Mouse (Mus musculus): ENCODE measurements around the gene Copg2. TPM values are rescaled to one million over a fixed set of nuclear protein-coding genes. Genes with fewer than 3 reads are reported as not detected.

Gene Copg2
- polyA plus RNA-seq, 1 experiment from 2014 or later: 24.3 TPM

GRCm38 (mm10) chr6:30723331-30723730 is 173.3 kb downstream of the Copg2 start, which contains the start of gene Mest:
Gene Mest, plus strand, starts transcription at chr6:30723547.
- H3K4me3 ChIP-seq: no peak within 1 kb of the TSS
- 65% methylated on average over 7 of the region's 7 CpGs for WGBS
- 0 out of 2 replicates have a peak within 1 kb of the TSS, but pooled peaks have one; percentile 28 for H3K27ac ChIP-seq
- no peaks in the 10 kb centered on the region for H3K27me3 ChIP-seq
- H3K4me1 ChIP-seq: peaks cover 10% of the 10 kb centered on the region; the same call in 1 of the 2 replicates
- ATAC-seq (ENCODE audit: low FRiP score, low read depth): no peak
- no peaks in the 10 kb centered on the region for H3K36me3 ChIP-seq
- no peak within 1 kb of the TSS for H3K4me2 ChIP-seq (replicated peaks)
- H3K9me3 ChIP-seq: no peaks in the 10 kb centered on the region
- no peak within 1 kb of the TSS for H3K9ac ChIP-seq

GRCm38 (mm10) chr6:30722385-30723164 is 174.0 kb downstream of the Copg2 start:
- H3K4me3 ChIP-seq: no peak overlapping the region
- 82% methylated on average over 4 of the region's 4 CpGs for WGBS
- no peak overlapping the region for H3K27ac ChIP-seq
- H3K27me3 ChIP-seq: no peaks in the 10 kb centered on the region
- no peaks in the 10 kb centered on the region for H3K9me3 ChIP-seq
- H3K9ac ChIP-seq: no peak overlapping the region
- ATAC-seq (ENCODE audit: low FRiP score, low read depth): no peak
- peaks cover 10% of the 10 kb centered on the region; the same call in 1 of the 2 replicates for H3K4me1 ChIP-seq
- H3K36me3 ChIP-seq: no peaks in the 10 kb centered on the region
- no peak overlapping the region for H3K4me2 ChIP-seq (replicated peaks)

DNA sequence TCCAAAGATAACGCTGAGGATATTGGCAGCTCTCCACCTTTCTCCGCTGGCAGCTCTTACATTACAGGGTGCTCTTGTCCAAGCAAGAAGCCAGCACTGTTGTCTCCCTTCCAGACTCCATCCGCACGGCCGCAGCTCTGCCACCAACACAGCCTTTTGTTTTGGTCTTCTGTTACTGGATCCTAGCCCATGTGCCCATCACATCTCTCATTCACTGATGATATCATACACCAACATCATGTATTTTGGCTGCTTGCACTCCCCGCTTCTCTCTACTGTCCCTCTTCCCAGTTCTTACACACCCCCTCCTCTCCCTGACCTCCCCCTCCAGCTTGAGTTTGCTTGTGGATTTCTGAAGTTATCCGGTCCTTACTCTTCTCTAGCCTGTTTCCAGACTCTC is 179.8 kb downstream of the Copg2 start:
- Histone ChIP-seq H3K4me2 (replicated peaks) (no peak overlapping the region), H3K4me1 (peaks cover 43% of the 10 kb centered on the region), H3K9ac (no peak overlapping the region), H3K27me3 (no peaks in the 10 kb centered on the region), H3K4me3 (no peak overlapping the region), H3K36me3 (no peaks in the 10 kb centered on the region), H3K27ac (no peak overlapping the region), H3K9me3 (no peaks in the 10 kb centered on the region)
- 89% methylated on average over 7 of the region's 7 CpGs for WGBS
- no peak for ATAC-seq (ENCODE audit: low FRiP score, low read depth)

DNA sequence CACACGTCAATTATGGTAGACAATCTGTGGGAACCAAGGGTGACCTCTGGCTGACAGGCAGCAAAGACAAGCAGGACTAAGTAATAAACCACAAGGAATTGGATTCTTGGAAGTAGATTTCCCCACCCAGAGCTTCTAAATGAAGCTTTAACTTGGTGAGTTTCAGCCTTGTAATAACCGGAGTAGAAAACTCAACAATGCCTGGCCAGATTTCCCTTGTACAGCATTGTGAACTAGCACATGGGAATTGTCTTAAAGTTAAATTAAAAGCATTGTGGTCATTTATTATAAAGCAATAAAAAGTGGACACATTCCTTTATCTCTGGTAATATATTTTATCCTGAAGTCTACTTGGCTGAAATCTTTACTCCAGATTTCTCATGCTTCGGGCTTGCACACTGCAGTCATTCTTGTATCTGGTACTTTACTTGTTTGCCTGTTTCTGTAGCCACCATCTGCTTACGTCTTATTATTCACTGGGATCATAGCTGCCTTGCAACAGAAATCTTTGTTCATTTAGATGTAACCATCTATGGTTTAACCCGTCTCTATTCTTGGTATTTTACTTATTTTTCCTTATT is 181.6 kb downstream of the Copg2 start:
- Histone ChIP-seq H3K9ac (no peak overlapping the region), H3K4me3 (no peak overlapping the region), H3K9me3 (no peaks in the 10 kb centered on the region), H3K27me3 (no peaks in the 10 kb centered on the region), H3K27ac (peak overlapping the region; percentile 39; the same call in 1 of the 2 replicates), H3K4me2 (replicated peaks) (no peak overlapping the region), H3K36me3 (no peaks in the 10 kb centered on the region), H3K4me1 (peaks cover 56% of the 10 kb centered on the region)
- no peak for ATAC-seq (ENCODE audit: low FRiP score, low read depth)
- WGBS: 45% methylated on average over 5 of the region's 5 CpGs

DNA sequence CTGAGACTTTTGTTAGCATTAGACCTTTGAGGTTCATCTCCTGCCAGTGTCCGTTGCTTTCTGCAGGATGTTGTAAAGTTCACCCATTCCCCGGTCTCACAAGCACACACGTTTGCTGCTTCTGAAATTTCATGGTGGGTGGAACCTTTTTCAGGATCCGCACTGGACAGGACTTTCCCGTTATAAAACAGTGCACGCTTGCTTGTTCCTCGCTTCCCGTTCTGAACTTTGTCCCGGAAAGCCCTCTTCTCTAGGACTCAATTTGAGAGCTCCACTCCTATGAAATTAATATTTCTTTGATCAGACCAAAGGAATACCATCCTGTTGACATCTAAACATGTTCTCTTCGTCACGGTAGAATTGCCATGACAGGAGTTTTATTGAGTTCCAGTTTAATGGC is 182.7 kb downstream of the Copg2 start:
- WGBS: 46% methylated on average over 11 of the region's 11 CpGs
- no peak overlapping the region for H3K4me3 ChIP-seq
- no peaks in the 10 kb centered on the region for H3K27me3 ChIP-seq
- peaks cover 65% of the 10 kb centered on the region for H3K4me1 ChIP-seq
- peak overlapping the region; percentile 21 for H3K4me2 ChIP-seq (replicated peaks)
- H3K9ac ChIP-seq: no peak overlapping the region
- H3K27ac ChIP-seq: peak overlapping the region; percentile 29; the same call in 1 of the 2 replicates
- no peaks in the 10 kb centered on the region for H3K9me3 ChIP-seq
- ATAC-seq (ENCODE audit: low FRiP score, low read depth): no peak
- H3K36me3 ChIP-seq: no peaks in the 10 kb centered on the region

DNA sequence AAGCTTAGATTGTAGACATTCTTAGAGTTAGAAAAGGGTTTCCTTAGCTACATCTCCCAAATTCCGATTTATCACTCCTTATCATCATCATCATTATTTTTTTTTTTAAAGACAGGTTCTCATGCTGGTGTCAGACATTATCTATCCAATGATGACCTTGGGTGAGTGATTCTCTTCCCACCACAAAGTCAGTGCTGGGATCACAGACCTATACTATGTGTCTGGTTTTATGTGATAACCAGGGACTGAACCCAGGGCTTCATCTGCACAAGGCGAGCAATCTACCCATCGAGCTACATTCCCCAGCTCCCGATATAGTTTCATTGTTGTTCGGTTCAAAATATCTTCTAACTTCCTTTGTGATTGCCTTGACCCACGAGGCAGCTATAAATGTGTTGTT is 183.1 kb downstream of the Copg2 start:
- 60% methylated on average over 6 of the region's 6 CpGs for WGBS
- Histone ChIP-seq H3K36me3 (no peaks in the 10 kb centered on the region), H3K27me3 (no peaks in the 10 kb centered on the region), H3K9ac (no peak overlapping the region), H3K4me3 (no peak overlapping the region), H3K9me3 (no peaks in the 10 kb centered on the region), H3K27ac (peak overlapping the region; percentile 29; the same call in 1 of the 2 replicates), H3K4me2 (replicated peaks) (peak overlapping the region; percentile 21), H3K4me1 (peaks cover 67% of the 10 kb centered on the region)
- no peak for ATAC-seq (ENCODE audit: low FRiP score, low read depth)

DNA sequence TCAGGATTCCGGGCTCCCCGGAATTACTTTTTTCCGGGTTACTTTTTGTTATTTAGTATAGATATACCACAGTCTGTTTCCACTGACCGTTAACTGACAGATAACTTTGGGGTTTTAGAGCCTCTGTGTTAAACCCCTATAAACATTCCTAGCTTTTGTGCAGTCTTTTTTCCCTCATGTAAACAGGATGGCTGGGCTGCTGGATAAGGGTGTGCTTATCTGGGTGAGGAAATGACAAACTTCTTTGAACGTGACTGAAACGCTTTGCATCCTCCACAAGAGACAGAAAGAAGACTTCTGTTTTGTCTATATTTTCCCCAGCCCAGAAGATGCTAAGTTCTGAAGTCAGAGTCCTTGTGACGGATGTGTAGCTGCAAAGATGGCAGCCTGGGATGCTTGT is 184.1 kb downstream of the Copg2 start:
- H3K4me1 ChIP-seq: peaks cover 67% of the 10 kb centered on the region
- no peaks in the 10 kb centered on the region for H3K36me3 ChIP-seq
- no peak overlapping the region for H3K4me3 ChIP-seq
- peak overlapping the region; percentile 95; the same call in 1 of the 2 replicates for H3K27ac ChIP-seq
- no peak for ATAC-seq (ENCODE audit: low FRiP score, low read depth)
- no peak overlapping the region for H3K4me2 ChIP-seq (replicated peaks)
- no peak overlapping the region for H3K9ac ChIP-seq
- no peaks in the 10 kb centered on the region for H3K9me3 ChIP-seq
- 43% methylated on average over 7 of the region's 7 CpGs for WGBS
- H3K27me3 ChIP-seq: no peaks in the 10 kb centered on the region

DNA sequence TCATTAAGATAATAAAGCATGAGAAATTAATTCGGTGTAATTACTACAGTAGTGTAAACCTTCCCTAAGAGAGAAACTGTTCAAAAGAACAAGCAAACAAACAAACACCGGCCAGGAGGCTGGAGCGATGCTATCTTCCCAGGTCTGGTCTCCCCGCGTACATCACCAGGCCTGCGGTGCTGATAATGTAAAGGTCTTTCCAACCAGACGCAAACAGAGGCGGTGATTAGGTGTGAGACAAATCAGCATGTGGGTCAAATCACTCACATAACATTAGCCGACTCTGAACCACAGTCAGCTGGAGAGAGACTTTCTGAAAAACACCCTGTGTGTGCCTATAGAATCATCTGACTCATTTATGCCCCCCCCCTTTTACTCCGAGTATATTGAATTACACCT is 185.2 kb downstream of the Copg2 start:
- Histone ChIP-seq H3K4me3 (no peak overlapping the region), H3K27ac (peak overlapping the region; percentile 95), H3K27me3 (no peaks in the 10 kb centered on the region), H3K9me3 (no peaks in the 10 kb centered on the region), H3K9ac (no peak overlapping the region), H3K4me2 (replicated peaks) (peak overlapping the region; percentile 49), H3K36me3 (no peaks in the 10 kb centered on the region), H3K4me1 (peaks cover 66% of the 10 kb centered on the region)
- ATAC-seq (ENCODE audit: low FRiP score, low read depth): no peak
- WGBS: 25% methylated on average over 10 of the region's 10 CpGs

DNA sequence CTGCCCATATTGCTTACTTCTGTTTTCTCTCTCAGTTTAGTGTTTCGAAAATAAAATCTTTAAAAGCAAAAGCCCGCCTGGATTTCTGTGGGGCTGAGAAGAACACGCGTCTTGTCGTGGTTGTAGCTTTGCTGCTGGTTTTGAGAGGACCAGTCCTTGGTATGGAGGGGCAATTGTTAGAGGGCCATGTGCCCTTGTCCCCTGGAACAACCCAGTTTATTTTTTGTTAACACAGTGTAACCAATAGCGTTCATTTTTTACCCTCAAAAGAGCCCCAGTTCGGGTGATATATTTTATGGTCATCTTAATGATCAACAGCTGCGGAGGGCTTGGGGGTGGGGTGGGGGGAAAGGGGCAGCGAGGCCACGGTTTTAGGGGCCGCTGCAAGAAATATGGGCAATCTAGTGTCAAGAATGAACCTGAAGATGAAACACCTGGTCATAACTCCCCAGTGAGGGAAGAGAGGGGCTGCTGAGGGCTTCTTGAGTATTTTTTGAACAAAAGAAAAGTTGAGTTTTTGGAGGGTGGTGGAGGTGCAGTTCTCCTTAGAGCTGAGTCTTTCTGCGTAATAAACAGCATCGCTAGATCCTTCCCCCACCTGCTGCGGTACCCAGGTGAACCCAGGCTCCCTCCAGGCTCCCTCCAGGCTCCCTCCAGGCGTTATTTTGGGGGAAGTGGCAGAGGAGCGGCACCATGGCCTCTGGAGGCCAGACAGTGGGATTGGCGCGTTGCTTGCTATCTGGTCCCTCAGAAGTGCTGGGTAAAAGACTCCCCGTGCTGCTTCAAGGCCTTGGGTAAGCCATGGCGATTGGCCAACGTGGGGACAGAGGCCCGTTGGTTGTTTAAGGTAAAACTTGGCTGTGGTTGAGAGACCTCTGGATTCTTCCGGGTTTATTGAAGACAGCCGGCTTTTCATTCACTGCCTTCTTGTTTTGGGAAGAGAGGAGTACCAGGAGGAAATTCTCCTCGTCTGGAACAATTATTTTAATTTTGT is 185.9 kb downstream of the Copg2 start:
- no peaks in the 10 kb centered on the region for H3K27me3 ChIP-seq
- no peak overlapping the region for H3K4me3 ChIP-seq
- peak overlapping the region; percentile 39; the same call in 1 of the 2 replicates for H3K9ac ChIP-seq
- H3K36me3 ChIP-seq: no peaks in the 10 kb centered on the region
- H3K27ac ChIP-seq: peak overlapping the region; percentile 95
- peaks cover 59% of the 10 kb centered on the region for H3K4me1 ChIP-seq
- peak overlapping the region; percentile 49 for H3K4me2 ChIP-seq (replicated peaks)
- ATAC-seq (ENCODE audit: low FRiP score, low read depth): peak; percentile 45; the same call in 1 of the 2 replicates
- 14% methylated on average over 25 of the region's 25 CpGs for WGBS
- no peaks in the 10 kb centered on the region for H3K9me3 ChIP-seq

- H3K27me3 ChIP-seq: no peaks in the 10 kb centered on the region
- 24% methylated on average over 6 of the region's 6 CpGs for WGBS
- no peak overlapping the region for H3K9ac ChIP-seq
- no peak for ATAC-seq (ENCODE audit: low FRiP score, low read depth)
- no peak overlapping the region; the same call in 1 of the 2 replicates for H3K4me3 ChIP-seq
- no peaks in the 10 kb centered on the region for H3K9me3 ChIP-seq
- H3K4me1 ChIP-seq: peaks cover 53% of the 10 kb centered on the region
- no peaks in the 10 kb centered on the region for H3K36me3 ChIP-seq
- peak overlapping the region; percentile 95 for H3K27ac ChIP-seq
- H3K4me2 ChIP-seq (replicated peaks): peak overlapping the region; percentile 35
Measured at GRCm38 (mm10) chr6:30709115-30709514, 187.5 kb downstream of the Copg2 start.

DNA sequence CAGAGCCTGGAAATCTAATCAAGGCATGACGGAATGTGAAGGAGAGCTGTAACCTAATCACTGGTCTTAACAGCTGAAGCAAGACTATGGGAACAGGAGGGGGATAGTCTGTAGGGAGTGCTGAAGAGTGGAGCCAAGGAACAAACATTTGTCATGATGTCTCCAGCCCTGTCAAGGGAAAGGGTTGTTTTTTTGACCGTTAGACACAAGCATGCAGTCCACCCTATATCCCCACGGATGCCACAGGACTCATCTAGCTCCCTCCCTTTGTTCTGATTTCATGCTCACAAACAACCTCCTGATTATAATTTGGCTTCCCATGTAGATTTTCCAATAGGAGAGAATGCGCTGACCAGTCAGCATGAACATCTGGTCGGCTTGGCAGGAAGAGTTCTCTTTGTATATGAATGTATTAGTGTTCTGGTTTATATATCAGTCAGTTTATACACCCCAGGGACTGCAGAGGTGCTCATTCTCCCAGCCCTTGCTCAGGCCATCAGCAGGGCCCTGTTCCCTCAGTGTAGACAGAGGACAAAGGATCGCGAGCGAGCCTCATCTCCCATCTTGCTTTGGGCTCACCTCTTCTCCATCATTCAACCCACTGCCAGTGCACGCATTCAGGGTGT is 192.5 kb downstream of the Copg2 start:
- Histone ChIP-seq H3K9ac (no peak overlapping the region), H3K36me3 (no peaks in the 10 kb centered on the region), H3K27me3 (no peaks in the 10 kb centered on the region), H3K4me2 (replicated peaks) (no peak overlapping the region), H3K9me3 (no peaks in the 10 kb centered on the region), H3K27ac (peak overlapping the region; percentile 75), H3K4me3 (no peak overlapping the region), H3K4me1 (peaks cover 31% of the 10 kb centered on the region)
- peak; percentile 90 for ATAC-seq (ENCODE audit: low FRiP score, low read depth)
- 72% methylated on average over 9 of the region's 9 CpGs for WGBS
